17 mouse cellular contexts compared by ENCODE assay signal in the genomic region with DNA sequence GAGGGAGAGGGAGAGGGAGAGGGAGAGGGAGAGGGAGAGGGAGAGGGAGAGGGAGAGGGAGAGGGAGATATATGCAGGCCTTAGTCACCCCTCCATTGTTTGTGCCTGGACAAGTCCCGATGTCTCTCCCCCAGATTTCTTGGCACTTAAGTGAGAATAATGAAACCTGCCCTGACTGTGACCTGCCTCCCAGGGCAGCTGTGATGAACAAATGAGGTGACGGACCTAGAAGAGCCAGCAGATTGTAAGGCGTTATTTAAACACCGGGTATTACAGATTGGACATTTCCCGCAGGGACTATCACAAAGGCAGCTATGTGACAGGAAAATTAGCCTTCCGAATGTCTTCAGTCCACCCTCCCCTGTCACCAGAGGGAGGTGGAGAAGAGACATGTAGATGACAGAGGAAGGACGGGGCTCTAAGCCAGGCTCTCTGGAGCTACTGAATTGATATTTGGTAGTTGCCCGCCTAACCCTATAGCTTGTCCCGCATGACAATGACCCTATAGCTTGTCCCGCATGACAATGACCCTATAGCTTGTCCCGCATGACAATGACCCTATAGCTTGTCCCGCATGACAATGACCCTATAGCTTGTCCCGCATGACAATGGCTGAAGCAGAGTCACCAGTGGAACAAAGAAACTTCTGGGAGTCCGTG.
DNase-seq lines count a peak whose midpoint lies in the region; ATAC-seq and TF ChIP-seq lines count a peak whose summit lies in the region.
"Had no signal": no experiment of that assay in that cellular context is flagged by ENCODE, and none has a peak within 500 bp of the region (broad histone marks: within the 10 kb centered on the region; RNA-seq: fewer than 3 reads in every experiment).

No protein-coding gene starts in this region.

- WGBS in forebrain, embryonic 12.5 days = 58% methylated on average over 14 of the region's 14 CpGs
- WGBS in forebrain, embryonic 10.5 days = 77% methylated on average over 14 of the region's 14 CpGs
- WGBS in midbrain, embryonic 11.5 days = 51% methylated on average over 14 of the region's 14 CpGs
- WGBS in midbrain, embryonic 15.5 days = 34% methylated on average over 14 of the region's 14 CpGs
- 34% methylated on average over 14 of the region's 14 CpGs for WGBS in hindbrain, postnatal 0 days
- WGBS in midbrain, embryonic 14.5 days = 30% methylated on average over 14 of the region's 14 CpGs
- WGBS in stomach, postnatal 0 days = 73% methylated on average over 14 of the region's 14 CpGs

- H3K27ac ChIP-seq in forebrain, embryonic 12.5 days = no peak overlapping the region
- no peak overlapping the region for H3K27ac ChIP-seq in forebrain, embryonic 10.5 days
- no peak overlapping the region for H3K27ac ChIP-seq in midbrain, embryonic 11.5 days (ENCODE audit: low read depth, low read length)
- no peak overlapping the region for H3K27ac ChIP-seq in midbrain, embryonic 15.5 days
- no peak overlapping the region for H3K27ac ChIP-seq in hindbrain, postnatal 0 days
- H3K27ac ChIP-seq in midbrain, embryonic 14.5 days (replicated peaks; ENCODE audit: low read depth, low read length) = no peak overlapping the region
- H3K27ac ChIP-seq in stomach, postnatal 0 days (replicated peaks) = no peak overlapping the region
- H3K27ac ChIP-seq: heart, embryonic 13.5 days had no signal

- DNase-seq in forebrain, embryonic 10.5 days (ENCODE audit: extremely low spot score, low spot score) = no peak
- no peak for DNase-seq in midbrain, embryonic 11.5 days (ENCODE audit: low spot score, missing footprints)
- DNase-seq in hindbrain, postnatal 0 days (ENCODE audit: low spot score) = peak; percentile 22
- peak; percentile 18 for DNase-seq in midbrain, embryonic 14.5 days
- no peak for DNase-seq in left cerebral cortex, postnatal 36 days (ENCODE audit: low spot score in 2 of 2)
- no peak for DNase-seq in stomach, postnatal 0 days (ENCODE audit: low spot score)
- DNase-seq: adrenal gland, adult 8-10 months; cerebellum, adult 9-11 months; gastrocnemius, postnatal 10 days; right cerebral cortex, adult 18-20 months; thymus, adult 18-20 months had no signal

- no peak for TF ChIP-seq CTCF in hindbrain, postnatal 0 days (IDR thresholded peaks at IDR 0.05; ENCODE audit: low read depth)
- no peak for TF ChIP-seq CTCF in stomach, postnatal 0 days (IDR thresholded peaks at IDR 0.05; ENCODE audit: low read depth)

- intact Hi-C loops in left cerebral cortex, postnatal 36 days (cut with DNase I) = no loop called here

- H3K9me3 ChIP-seq in forebrain, embryonic 12.5 days = no peaks in the 10 kb centered on the region
- no peaks in the 10 kb centered on the region for H3K9me3 ChIP-seq in forebrain, embryonic 10.5 days
- no peaks in the 10 kb centered on the region for H3K9me3 ChIP-seq in midbrain, embryonic 11.5 days (ENCODE audit: control insufficient read depth, low read length)
- no peaks in the 10 kb centered on the region for H3K9me3 ChIP-seq in midbrain, embryonic 15.5 days
- no peaks in the 10 kb centered on the region for H3K9me3 ChIP-seq in hindbrain, postnatal 0 days (ENCODE audit: low read length)
- no peaks in the 10 kb centered on the region for H3K9me3 ChIP-seq in midbrain, embryonic 14.5 days (ENCODE audit: control insufficient read depth, low read length)
- no peaks in the 10 kb centered on the region for H3K9me3 ChIP-seq in stomach, postnatal 0 days (ENCODE audit: control insufficient read depth, low read length)
- H3K9me3 ChIP-seq: embryonic facial prominence, embryonic 12.5 days; heart, embryonic 13.5 days; hindbrain, embryonic 15.5 days had no signal

- H3K27me3 ChIP-seq in forebrain, embryonic 12.5 days = no peaks in the 10 kb centered on the region
- H3K27me3 ChIP-seq in forebrain, embryonic 10.5 days (ENCODE audit: poor library complexity, severe bottlenecking) = no peaks in the 10 kb centered on the region
- no peaks in the 10 kb centered on the region for H3K27me3 ChIP-seq in midbrain, embryonic 11.5 days (ENCODE audit: control insufficient read depth, insufficient read depth, low read length)
- no peaks in the 10 kb centered on the region for H3K27me3 ChIP-seq in midbrain, embryonic 15.5 days (replicated peaks)
- no peaks in the 10 kb centered on the region for H3K27me3 ChIP-seq in hindbrain, postnatal 0 days (ENCODE audit: insufficient read depth, low read length)
- H3K27me3 ChIP-seq in midbrain, embryonic 14.5 days (ENCODE audit: control insufficient read depth, insufficient read depth, low read length) = no peaks in the 10 kb centered on the region
- no peaks in the 10 kb centered on the region for H3K27me3 ChIP-seq in stomach, postnatal 0 days (ENCODE audit: control insufficient read depth, insufficient read depth, low read length)
- H3K27me3 ChIP-seq: embryonic facial prominence, embryonic 12.5 days had no signal

- ATAC-seq in forebrain, embryonic 12.5 days (ENCODE audit: low FRiP score) = peak; percentile 64
- ATAC-seq in midbrain, embryonic 11.5 days (ENCODE audit: low FRiP score) = peak; percentile 73
- no peak for ATAC-seq in midbrain, embryonic 15.5 days (replicated peaks)
- ATAC-seq in hindbrain, postnatal 0 days = no peak
- no peak for ATAC-seq in midbrain, embryonic 14.5 days (ENCODE audit: low FRiP score, low TSS enrichment)
- no peak for ATAC-seq in stomach, postnatal 0 days (ENCODE audit: low FRiP score, low TSS enrichment)

- H3K4me3 ChIP-seq in forebrain, embryonic 12.5 days (replicated peaks) = no peak overlapping the region
- H3K4me3 ChIP-seq in forebrain, embryonic 10.5 days = no peak overlapping the region
- no peak overlapping the region for H3K4me3 ChIP-seq in midbrain, embryonic 11.5 days (ENCODE audit: low read depth, low read length)
- H3K4me3 ChIP-seq in midbrain, embryonic 15.5 days = no peak overlapping the region
- H3K4me3 ChIP-seq in hindbrain, postnatal 0 days (ENCODE audit: low read length) = no peak overlapping the region
- H3K4me3 ChIP-seq in midbrain, embryonic 14.5 days (replicated peaks; ENCODE audit: low read depth, low read length) = no peak overlapping the region
- no peak overlapping the region for H3K4me3 ChIP-seq in stomach, postnatal 0 days (ENCODE audit: low read depth, low read length)
- H3K4me3 ChIP-seq: embryonic facial prominence, embryonic 12.5 days; heart, embryonic 13.5 days; hindbrain, embryonic 15.5 days had no signal

- H3K4me2 ChIP-seq in forebrain, embryonic 12.5 days = no peak overlapping the region
- no peak overlapping the region for H3K4me2 ChIP-seq in midbrain, embryonic 11.5 days
- no peak overlapping the region for H3K4me2 ChIP-seq in midbrain, embryonic 15.5 days
- no peak overlapping the region for H3K4me2 ChIP-seq in hindbrain, postnatal 0 days (ENCODE audit: low read depth, low read length)
- H3K4me2 ChIP-seq in midbrain, embryonic 14.5 days (ENCODE audit: low read length) = no peak overlapping the region
- no peak overlapping the region for H3K4me2 ChIP-seq in stomach, postnatal 0 days (replicated peaks; ENCODE audit: low read depth)
- H3K4me2 ChIP-seq: embryonic facial prominence, embryonic 12.5 days; heart, embryonic 13.5 days; hindbrain, embryonic 15.5 days; liver, embryonic 11.5 days had no signal

- peaks cover 25% of the 10 kb centered on the region for H3K4me1 ChIP-seq in forebrain, embryonic 12.5 days
- peaks cover 24% of the 10 kb centered on the region for H3K4me1 ChIP-seq in forebrain, embryonic 10.5 days
- H3K4me1 ChIP-seq in midbrain, embryonic 11.5 days (ENCODE audit: control insufficient read depth, insufficient read depth, low read length) = peaks cover 6% of the 10 kb centered on the region
- peaks cover 15% of the 10 kb centered on the region for H3K4me1 ChIP-seq in midbrain, embryonic 15.5 days
- H3K4me1 ChIP-seq in hindbrain, postnatal 0 days (ENCODE audit: insufficient read depth, low read length) = peaks cover 11% of the 10 kb centered on the region; the same call in 1 of the 2 replicates
- peaks cover 6% of the 10 kb centered on the region; the same call in 1 of the 2 replicates for H3K4me1 ChIP-seq in midbrain, embryonic 14.5 days (ENCODE audit: control insufficient read depth, insufficient read depth, low read length)
- H3K4me1 ChIP-seq in stomach, postnatal 0 days (replicated peaks; ENCODE audit: control insufficient read depth, insufficient read depth) = no peaks in the 10 kb centered on the region
- H3K4me1 ChIP-seq: heart, embryonic 13.5 days had no signal

- no peak overlapping the region for H3K9ac ChIP-seq in forebrain, embryonic 12.5 days
- H3K9ac ChIP-seq in midbrain, embryonic 11.5 days (ENCODE audit: low read length) = no peak overlapping the region
- H3K9ac ChIP-seq in midbrain, embryonic 15.5 days = no peak overlapping the region
- H3K9ac ChIP-seq in hindbrain, postnatal 0 days (replicated peaks; ENCODE audit: low read length) = no peak overlapping the region
- H3K9ac ChIP-seq in midbrain, embryonic 14.5 days (replicated peaks; ENCODE audit: low read length) = no peak overlapping the region
- no peak overlapping the region for H3K9ac ChIP-seq in stomach, postnatal 0 days (ENCODE audit: low read length)
- H3K9ac ChIP-seq: embryonic facial prominence, embryonic 12.5 days; heart, embryonic 13.5 days; hindbrain, embryonic 15.5 days had no signal

- H3K36me3 ChIP-seq in forebrain, embryonic 12.5 days (replicated peaks) = no peaks in the 10 kb centered on the region
- no peaks in the 10 kb centered on the region for H3K36me3 ChIP-seq in forebrain, embryonic 10.5 days (replicated peaks)
- H3K36me3 ChIP-seq in midbrain, embryonic 11.5 days (ENCODE audit: control insufficient read depth, insufficient read depth, low read length) = no peaks in the 10 kb centered on the region
- no peaks in the 10 kb centered on the region for H3K36me3 ChIP-seq in midbrain, embryonic 15.5 days (replicated peaks)
- peaks cover 4% of the 10 kb centered on the region; the same call in 1 of the 2 replicates for H3K36me3 ChIP-seq in hindbrain, postnatal 0 days (ENCODE audit: insufficient read depth, low read length)
- no peaks in the 10 kb centered on the region for H3K36me3 ChIP-seq in midbrain, embryonic 14.5 days (ENCODE audit: control insufficient read depth, insufficient read depth, low read length)
- no peaks in the 10 kb centered on the region for H3K36me3 ChIP-seq in stomach, postnatal 0 days (ENCODE audit: control insufficient read depth, insufficient read depth, low read length)
- H3K36me3 ChIP-seq: embryonic facial prominence, embryonic 12.5 days; heart, embryonic 13.5 days had no signal

- no peak for TF ChIP-seq EP300 in stomach, postnatal 0 days (optimal IDR thresholded peaks at IDR 0.05)

Comparison
In these comparisons a context has a peak if more than half of its experiments do, and no peak if none do; other contexts are left out.
1. ATAC-seq: peak in forebrain, embryonic 12.5 days (single experiment) and midbrain, embryonic 11.5 days (single experiment); none in midbrain, embryonic 15.5 days (single experiment), hindbrain, postnatal 0 days (single experiment), midbrain, embryonic 14.5 days (single experiment) and stomach, postnatal 0 days (single experiment).
2. DNase-seq: peak in hindbrain, postnatal 0 days (single experiment) and midbrain, embryonic 14.5 days (single experiment); none in forebrain, embryonic 10.5 days (single experiment), midbrain, embryonic 11.5 days (single experiment), left cerebral cortex, postnatal 36 days (0 of 2) and stomach, postnatal 0 days (single experiment).